Mouse (Mus musculus): ENCODE measurements around the gene Kcnb1.

Kcnb1 gene

DNA sequence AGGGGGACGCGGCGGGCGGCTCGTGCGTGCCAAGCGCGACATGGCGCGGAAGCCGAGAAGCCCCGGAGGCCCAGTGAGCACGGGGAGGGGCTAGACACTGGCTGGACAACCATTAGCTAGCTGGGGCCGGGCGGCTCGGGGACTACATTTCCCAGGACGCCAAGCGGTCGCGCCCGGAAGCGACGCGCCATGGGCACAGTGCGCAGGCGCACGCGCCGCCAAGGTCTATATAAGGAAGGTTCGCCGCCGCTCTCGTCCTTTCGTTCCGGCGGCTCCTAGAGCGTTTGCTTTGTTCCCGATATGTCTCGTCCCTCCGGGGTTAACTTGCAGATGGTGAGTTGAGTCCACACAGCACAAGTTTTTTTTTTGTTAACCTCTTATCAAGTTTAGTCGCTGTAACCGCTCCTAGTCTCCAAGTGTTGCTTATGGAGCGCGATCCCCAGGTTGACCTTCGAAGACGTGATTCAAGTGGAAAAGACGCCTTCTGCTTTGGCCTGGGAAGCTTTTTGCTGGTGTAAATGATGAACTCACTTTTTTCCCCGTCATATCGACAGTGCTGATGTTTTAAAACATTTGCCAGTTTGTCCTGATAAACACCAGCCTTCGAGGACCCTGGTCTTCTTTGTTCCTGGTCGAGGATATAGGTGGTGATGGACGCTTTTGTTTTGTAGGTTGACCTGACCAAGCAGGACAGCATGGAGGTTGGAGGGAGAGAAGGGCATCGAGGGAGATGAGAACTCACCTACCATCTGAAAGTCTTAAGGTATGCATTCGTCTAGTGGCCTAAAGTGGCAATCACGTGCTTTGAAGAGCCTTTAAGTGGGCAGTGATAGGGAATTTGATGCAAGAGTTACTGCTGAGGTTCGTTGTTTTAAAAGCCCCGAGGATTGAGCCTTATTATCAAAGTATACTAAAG lies 126.7 kb downstream of the Kcnb1 start, which contains the start of gene Znfx1:
Gene Znfx1 (minus strand): TSS at position 51 of the 916 bp plus-strand sequence.
- in situ Hi-C loops (cut with MboI, MseI) = loop anchor here (5.0 kb wide), 1 partner anchor 439 kb away; no protein-coding TSS in a partner anchor

DNA sequence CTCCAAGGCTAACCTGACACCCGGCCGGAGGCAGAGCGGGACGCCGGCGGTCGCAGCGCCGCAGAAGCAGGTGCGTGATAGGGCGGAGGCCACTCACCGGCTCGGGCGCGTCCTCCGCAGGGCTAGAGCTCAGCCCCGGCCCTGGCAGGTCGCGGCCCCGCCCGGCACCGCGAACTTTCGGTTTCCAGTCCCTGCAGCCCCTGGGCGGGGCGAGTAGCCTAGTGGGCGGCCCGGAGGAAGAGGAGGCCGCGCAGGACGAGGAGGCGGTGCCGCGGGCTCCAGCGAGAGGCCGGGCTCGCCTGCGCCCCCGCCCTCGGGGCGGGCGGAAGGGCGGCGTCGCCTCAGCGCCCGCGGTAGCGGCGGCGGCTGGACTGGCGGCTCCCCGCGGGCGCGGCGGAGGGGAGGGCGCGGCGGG lies 127.5 kb downstream of the Kcnb1 start:
- in situ Hi-C loops (cut with MboI, MseI) = loop anchor here (5.0 kb wide), 1 partner anchor 440 kb away; no protein-coding TSS in a partner anchor

DNA sequence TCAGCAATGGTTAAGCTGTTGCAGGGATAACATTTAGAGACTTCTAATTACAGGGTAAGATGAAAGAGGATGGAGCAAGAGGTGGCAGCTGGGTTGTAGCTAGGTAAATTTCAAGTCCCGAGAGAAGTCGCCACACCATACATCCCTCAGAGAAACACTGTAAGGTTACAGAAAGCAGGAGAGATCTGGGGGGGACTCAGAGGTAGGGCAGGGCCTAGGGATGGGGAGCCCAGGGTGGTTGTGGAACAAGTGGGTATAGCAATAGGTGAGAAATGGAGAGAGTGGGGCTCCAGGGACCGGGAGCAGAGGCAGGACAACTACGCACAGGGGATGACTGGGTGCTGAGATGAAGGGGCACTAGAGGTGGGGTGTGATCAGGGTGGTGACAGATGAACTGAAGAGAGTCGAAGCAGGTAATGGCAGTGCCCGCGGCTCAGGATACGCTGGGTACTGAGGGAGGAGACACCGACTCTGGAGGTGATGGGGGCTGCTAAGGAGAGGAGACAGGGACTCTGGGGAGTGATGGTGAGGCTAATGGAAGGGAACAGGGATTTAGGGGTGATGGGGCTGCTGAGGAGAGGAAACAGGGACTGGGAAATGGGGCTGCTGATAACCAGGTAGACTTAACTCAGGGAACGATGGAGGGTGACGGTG lies 128.4 kb downstream of the Kcnb1 start:
- in situ Hi-C loops (cut with MboI, MseI) = loop anchor here (5.0 kb wide), 1 partner anchor 441 kb away; no protein-coding TSS in a partner anchor

DNA sequence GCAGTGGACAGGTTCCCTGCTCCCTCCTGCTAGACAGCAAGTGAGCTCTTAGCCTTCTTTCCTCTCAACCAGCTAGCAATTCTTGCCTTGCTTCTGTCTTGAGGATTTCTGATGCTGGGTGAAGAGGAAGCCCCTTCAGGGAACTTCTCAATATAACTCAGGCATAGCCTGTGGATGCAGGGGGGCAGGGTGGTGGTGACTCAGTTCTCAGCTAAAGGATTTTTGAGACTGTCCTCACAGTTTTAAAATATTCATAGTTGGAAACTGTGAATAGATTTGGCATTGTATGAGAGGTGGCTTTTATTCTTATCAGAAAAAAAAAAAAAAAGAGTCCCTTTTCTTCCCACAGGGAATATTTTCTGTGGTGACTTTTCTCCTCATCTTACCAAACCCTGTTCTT lies 129.2 kb downstream of the Kcnb1 start:
- in situ Hi-C loops (cut with MboI, MseI) = loop anchor here (5.0 kb wide), 1 partner anchor 442 kb away; no protein-coding TSS in a partner anchor

DNA sequence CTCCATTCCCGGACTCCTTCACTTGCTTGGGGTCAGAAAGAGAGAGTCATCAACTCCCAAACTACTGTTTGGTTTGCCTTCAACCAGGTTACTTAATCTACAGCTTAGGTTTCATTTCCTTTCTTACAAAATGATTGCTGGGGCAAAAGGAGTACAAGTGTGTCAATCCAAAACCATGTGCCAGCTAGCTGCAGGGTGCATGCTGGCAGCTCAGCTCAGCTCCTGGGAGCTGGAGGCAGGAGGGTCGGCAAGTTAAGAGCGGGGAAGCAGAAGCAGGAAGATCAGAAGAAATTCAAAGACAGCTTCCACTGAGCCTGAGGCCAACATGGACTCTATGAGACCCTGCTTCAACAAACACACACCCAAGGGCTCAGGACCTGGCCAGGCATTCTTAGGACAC lies 129.6 kb downstream of the Kcnb1 start:
- in situ Hi-C loops (cut with MboI, MseI) = loop anchor here (5.0 kb wide), 1 partner anchor 442 kb away; no protein-coding TSS in a partner anchor

DNA sequence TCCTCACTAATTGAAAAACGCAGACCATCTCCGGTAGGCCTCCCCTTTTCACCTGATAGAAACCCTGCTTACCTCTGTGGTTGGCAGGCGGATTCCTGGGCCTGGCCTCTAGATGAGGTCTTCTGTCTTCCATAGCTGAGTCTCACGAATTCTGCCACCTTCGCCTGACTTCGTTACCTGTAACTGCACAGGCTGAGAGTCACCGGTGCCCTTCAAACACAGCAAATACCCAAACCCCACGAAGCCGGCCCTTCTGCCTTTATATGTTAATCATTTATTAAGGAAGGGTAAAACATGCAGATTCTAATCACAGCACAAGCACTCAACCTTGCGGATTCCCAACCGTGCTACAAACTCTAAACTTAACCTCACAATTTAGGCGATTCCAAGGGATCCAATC lies 130.0 kb downstream of the Kcnb1 start:
- in situ Hi-C loops (cut with MboI, MseI) = loop anchor here (5.0 kb wide), 2 partner anchors 362 to 442 kb away; partner anchors contain the start of gene Slc9a8

DNA sequence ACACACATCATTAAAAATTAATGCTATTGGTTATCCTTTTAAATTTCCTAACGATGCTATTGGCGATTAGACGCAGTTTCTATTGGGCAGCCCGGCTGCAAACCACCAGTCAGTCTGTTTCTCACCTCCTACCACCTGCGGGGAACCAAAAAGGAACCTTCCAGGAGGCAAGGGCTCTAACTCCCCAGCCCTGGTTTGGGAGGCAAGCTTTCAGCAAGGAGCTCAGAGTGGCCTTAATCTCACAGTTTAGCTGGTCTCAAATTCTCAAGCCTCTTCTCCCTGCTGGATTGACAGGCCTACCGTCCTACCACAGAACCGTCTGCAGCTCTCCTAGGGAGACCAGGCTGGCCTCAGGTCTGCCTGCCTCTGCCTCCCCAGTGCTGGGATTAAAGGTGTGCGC lies 130.4 kb downstream of the Kcnb1 start:
- in situ Hi-C loops (cut with MboI, MseI) = loop anchor here (5.0 kb wide), 1 partner anchor 363 kb away; the partner anchor contains the start of gene Slc9a8

DNA sequence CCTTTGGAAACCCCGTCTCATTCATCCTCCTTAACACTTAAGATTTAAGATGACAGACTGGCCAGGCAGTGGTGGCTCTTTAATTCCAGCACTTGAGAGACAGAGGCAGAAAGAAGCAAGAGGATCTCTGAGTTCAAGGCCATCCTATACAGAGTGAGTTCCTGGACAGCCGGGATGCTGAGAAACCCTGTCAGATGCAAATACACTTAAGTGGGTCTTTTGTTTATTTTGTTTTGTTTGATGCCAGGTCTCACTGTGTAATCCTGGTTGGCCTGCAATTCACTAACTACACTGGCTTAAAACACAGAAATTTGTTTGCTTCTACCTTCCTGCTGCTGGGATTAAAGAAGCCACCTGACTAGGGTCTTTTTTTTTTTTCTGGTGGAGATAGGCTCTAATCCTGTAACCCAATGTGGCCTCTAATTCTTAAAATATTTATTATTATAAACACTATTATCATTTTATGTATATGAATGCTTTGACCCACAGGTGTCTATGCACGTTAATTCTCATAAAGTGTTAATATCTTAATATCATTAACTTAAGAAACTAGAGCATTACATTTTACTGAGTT lies 131.1 kb downstream of the Kcnb1 start:
- in situ Hi-C loops (cut with MboI, MseI) = loop anchor here (5.0 kb wide), 1 partner anchor 363 kb away; the partner anchor contains the start of gene Slc9a8

DNA sequence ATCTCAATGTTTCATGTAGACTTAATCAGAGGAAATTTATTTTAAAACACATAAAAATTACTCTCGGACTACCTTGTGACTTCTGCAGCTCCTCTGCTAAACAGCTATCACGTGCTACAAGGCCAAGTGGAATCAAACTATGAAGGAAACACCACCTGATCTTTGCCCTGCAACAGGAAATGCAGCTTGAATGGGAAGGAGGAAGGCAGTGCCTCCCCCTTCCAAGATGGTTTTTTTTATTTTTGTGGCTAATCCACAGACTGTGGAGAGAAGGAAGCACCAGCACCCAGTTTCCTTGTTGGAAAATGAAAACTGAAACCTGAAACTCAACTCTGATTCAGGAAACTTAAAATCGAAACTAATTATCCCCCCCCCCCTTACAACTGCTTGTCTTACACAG lies 131.8 kb downstream of the Kcnb1 start:
- in situ Hi-C loops (cut with MboI, MseI) = loop anchor here (5.0 kb wide), 1 partner anchor 364 kb away; the partner anchor contains the start of gene Slc9a8

DNA sequence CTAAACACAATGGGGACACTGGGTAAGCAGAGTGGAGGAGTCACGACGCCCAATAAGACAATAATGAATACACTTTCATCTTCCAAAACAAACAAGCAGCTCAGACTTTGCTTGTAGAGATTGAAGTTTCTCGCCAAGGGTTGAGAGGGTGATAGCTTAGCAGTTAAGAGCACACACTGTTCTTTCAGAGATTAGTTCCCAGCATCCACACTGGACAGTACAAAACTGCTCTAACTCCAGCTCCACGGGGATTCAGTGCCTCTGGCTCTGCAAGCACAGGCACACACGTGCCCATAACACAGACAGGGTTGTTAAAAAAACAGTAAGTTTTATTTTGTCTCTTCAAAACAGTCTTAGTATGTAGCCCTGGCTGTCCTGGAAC lies 133.0 kb downstream of the Kcnb1 start:
- in situ Hi-C loops (cut with MboI, MseI) = loop anchor here (5.0 kb wide), 1 partner anchor 365 kb away; the partner anchor contains the start of gene Slc9a8

DNA sequence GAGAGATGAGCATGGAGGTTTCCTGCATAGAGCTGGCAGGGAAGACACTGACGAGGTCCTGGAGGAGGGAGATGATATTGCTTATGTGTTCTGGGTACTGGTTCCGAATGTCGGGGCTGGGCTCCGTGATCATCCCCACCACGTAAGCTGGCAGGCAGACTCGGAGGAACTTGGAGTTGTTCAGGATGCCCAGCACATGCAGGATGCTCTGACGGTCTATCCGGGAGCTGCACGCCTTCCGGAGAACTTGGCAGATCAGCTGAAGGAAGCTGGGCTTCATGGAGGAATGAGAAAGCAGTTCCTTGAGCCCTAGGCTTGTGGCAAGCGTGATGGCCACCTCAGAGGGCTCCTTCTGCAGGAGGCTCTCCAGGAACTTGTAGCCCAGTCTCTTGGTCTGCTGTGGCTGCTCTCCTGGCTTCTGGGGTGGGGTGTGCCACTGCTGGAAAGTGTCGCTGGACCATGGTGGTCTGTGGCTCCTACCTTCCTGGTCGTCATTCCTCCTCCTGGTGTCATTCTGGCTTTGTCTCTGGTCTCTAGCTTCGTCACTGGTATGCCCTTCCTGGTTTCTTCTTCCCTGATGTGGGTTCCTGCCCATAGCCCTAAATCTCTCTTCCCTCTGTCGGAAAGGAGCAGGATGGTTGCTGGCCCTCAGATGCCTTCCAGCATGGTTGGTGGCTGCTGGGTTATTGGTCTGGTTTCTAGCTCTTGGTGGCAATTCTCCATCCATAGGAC lies 133.6 kb downstream of the Kcnb1 start:
- in situ Hi-C loops (cut with MboI, MseI) = loop anchor here (5.0 kb wide), 1 partner anchor 366 kb away; the partner anchor contains the start of gene Slc9a8

DNA sequence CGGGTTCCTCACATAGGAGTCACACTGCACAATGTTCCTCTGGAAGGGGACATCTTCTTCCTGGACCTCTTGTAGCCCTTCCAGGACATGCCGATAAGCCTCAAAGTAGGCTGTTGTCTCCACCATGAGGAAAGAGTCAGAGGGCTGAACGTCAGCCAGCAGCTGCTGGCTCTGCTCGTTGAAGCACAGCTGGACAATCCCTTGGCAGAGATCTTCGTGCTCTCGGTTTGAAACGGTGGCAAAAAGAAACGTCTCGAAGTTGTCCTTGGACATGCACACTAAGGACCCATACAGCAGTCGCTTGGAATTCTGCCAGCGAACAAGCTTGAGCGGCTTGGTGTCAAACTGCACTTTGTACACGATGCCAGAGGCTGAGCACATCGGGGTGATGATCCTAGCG lies 134.6 kb downstream of the Kcnb1 start:
- in situ Hi-C loops (cut with MboI, MseI) = loop anchor here (5.0 kb wide), 1 partner anchor 367 kb away; the partner anchor contains the start of gene Slc9a8

DNA sequence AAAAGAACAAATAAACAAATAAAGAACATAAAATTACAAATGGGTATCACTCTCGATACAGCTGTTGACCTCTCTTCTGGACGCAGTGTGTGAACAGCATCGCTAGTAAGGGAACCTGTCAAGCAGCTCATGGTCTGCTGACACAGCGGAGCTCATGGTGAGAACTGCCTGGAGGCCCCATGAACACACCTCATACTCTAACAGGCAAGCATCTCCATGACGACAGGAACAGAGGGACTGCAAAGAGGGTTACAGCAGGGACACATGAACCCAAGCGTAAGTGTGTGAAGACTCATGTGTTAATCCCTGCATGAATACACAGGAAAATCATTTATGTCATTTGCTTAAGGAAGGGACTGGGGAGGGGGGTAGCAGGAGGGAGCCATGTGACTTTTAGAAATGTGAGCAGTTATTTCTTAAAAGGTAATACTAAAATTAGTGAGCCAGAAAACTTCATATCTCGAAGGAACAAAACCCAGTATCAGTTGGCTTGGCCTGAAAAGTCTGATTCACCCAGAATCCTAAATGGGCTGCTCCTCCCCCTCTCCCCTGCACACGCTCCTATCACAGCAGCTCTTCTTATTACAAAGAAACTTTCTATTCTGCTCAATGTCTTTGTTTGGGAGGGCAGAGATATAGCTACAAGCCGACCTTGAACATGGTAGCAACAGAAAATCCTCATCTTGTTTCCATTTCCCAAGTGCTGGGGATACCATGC lies 136.7 kb downstream of the Kcnb1 start:
- in situ Hi-C loops (cut with MboI, MseI) = no loop called here

DNA sequence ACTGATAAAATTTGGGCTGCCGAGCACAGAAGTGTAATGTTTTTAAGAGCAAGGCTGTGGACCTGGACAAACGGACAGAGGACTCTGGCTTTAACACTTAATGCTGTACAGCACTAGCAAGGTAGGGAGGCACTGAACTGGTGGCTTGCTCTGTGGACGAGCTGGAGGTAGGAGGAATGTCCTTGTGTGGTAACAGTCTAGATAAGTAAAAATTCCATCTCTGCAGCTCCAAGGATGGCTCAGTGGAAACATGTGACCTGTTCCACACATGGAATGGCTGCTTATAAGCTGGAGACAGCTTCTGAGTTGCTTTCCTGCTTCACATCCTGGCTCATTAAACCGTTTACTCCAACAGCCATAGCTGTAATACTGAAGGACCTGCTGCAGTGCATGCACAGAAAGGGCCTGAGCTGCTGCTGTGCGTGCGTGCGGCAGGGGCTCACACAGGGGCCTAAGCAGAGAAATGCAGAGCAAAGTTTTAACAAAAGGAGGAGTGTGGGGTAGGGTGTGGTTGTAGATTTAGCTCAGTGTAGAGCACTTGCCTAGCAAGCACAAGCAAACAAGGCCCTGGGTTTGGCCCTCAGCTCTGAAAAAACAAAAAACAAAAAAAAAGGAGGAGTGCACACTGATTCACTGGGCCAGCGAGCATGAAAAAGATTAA lies 141.1 kb downstream of the Kcnb1 start:
- in situ Hi-C loops (cut with MboI, MseI) = loop anchor here (25.0 kb wide), 1 partner anchor 987 kb away; no protein-coding TSS in a partner anchor

DNA sequence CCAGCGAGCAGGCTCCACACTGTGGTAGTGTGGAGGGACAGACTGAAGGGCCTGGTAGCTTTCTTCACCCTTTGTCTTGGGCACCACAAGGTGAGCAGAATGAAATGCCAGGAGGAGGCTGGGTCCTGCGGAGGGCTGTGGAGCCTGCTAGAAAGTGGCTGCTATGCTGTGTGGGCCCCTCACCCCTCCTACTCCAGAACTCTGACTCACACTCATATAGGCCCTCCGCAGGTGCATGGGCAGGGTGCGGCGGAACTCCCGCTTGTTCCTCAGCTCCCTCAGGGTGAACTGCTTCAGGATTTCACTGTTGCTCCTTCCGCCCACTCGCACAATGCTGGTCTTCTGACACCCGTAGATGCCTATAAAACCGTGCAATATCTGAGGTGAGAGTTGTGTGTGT lies 141.7 kb downstream of the Kcnb1 start:
- in situ Hi-C loops (cut with MboI, MseI) = loop anchor here (25.0 kb wide), 1 partner anchor 986 kb away; no protein-coding TSS in a partner anchor
